Mouse (Mus musculus) megakaryocyte, embryonic 14.5 days (primary cell): ENCODE results near the gene Npepl1. TPM values are rescaled to one million over a fixed set of nuclear protein-coding genes. Genes with fewer than 3 reads are reported as not detected.

Experiments used
- H3K27me3 ChIP-seq: replicated peaks from 2 replicates; pipeline ENCODE3; 2012; ENCODE audit warnings: inconsistent platforms
- H3K36me3 ChIP-seq: replicated peaks from 2 replicates; pipeline ENCODE3; 2012; ENCODE audit warnings: low read length, inconsistent platforms, mixed read lengths
- H3K4me1 ChIP-seq: 2 replicates; pipeline ENCODE4 v1.6.1; 2012; ENCODE audit warnings: inconsistent platforms
- H3K4me3 ChIP-seq: replicated peaks from 2 replicates; pipeline ENCODE3; 2012; ENCODE audit warnings: moderate library complexity, mild to moderate bottlenecking, inconsistent platforms
- H3K9me3 ChIP-seq: 2 replicates; pipeline ENCODE4 v1.6.1; 2012; ENCODE audit warnings: inconsistent platforms
- FLI1 ChIP-seq: IDR thresholded peaks from 2 replicates; pipeline ENCODE4 v1.6.1; 2012; ENCODE audit warnings: low read length, inconsistent platforms, mixed read lengths
- GATA1 ChIP-seq: IDR thresholded peaks from 3 replicates; pipeline ENCODE4 v1.6.1; 2012; ENCODE audit warnings: mixed read lengths, low read length, inconsistent platforms, borderline replicate concordance
- polyA plus RNA-seq: library from polyadenylated mRNA; stranded (reverse); fragments of >175 nt; gene quantifications from 2 replicates; pipeline ENCODE4 v1.2.3, GENCODE M21; 2012; ENCODE audit warnings: low replicate concordance; ENCODE audit not compliant: insufficient read depth

The Npepl1 gene
- polyA plus RNA-seq, 1 experiment = 121 TPM

DNA sequence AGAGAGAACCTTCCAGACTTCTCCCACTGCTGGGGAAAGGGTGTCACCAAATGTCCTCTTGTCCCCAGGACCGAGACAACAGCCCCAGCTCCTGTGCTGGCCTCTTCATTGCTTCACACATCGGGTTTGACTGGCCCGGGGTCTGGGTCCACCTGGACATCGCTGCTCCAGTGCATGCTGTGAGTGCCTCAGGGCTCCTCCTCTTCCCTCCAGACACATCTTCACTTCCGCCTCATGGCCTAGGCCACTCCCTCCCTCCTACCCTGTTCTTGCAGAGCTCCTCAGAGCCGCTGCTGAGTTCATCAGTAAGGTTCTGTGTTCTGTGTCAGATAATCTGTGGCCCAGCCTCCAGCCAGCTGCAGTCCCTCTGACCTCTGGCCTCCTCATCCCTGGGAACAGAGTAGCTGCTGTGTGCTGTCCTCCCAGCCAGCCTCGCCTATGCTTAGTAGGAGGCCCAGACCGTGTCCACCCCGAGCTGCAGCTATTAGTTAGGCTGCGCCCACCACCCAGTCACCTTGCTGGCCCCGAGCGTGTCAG, 11.3 kb downstream of the Npepl1 start:
- H3K4me1 ChIP-seq = peaks cover 7% of the 10 kb centered on the region
- TF ChIP-seq GATA1 (no peak), FLI1 (no peak)
- H3K27me3 ChIP-seq = peaks cover under 1% of the 10 kb centered on the region
- H3K9me3 ChIP-seq = peaks cover 23% of the 10 kb centered on the region
- H3K4me3 ChIP-seq = no peak overlapping the region
- peaks cover 88% of the 10 kb centered on the region for H3K36me3 ChIP-seq

DNA sequence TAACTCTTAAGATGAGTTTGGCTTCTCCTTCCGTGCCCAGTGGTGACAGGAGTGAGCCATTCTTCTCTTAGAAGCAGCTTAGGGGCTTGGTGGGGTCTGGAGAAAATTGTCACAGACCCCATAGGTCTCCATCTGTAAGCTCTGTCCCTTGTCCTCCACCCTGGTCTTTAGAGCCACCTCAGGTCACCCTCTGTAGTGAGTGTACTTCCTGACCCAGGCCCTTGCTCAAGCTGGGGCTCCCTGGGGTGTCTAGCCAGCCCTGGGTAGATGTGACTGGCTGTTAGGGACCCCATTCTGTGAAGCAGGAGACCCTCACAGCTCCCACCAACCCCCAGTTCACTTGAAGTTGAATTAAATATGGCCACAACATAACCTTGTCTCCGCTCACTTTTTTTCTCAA, 12.2 kb downstream of the Npepl1 start:
- peaks cover 23% of the 10 kb centered on the region for H3K9me3 ChIP-seq
- H3K4me3 ChIP-seq = no peak overlapping the region
- H3K36me3 ChIP-seq = peaks cover 79% of the 10 kb centered on the region
- H3K27me3 ChIP-seq = peaks cover 1% of the 10 kb centered on the region
- H3K4me1 ChIP-seq = peaks cover 13% of the 10 kb centered on the region
- no peak for TF ChIP-seq FLI1
- TF ChIP-seq GATA1 = no peak

DNA sequence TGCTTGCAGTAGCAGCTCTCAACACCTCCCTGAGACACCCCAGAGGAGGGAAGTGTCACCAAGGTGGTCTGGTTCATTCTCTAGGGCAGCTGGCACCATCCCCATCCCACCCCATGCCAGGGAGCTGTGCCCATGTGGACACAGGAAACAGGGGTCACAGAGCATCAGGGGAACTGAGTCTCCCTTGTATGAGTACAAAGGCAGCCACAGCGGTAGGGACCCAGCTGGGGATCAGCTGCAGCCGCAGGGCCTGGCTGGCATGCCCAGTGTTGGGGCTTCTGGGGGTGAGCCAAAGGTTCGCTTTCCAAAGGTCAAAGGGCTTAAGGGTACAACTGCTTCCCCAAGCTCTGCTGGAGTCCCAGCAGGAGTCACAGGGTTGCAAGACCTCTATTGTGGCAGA, 13.6 kb downstream of the Npepl1 start:
- TF ChIP-seq FLI1 (no peak), GATA1 (no peak)
- H3K4me3 ChIP-seq = no peak overlapping the region
- H3K36me3 ChIP-seq = peaks cover 65% of the 10 kb centered on the region
- H3K9me3 ChIP-seq = peaks cover 23% of the 10 kb centered on the region
- H3K4me1 ChIP-seq = peaks cover 8% of the 10 kb centered on the region
- peaks cover 5% of the 10 kb centered on the region for H3K27me3 ChIP-seq

DNA sequence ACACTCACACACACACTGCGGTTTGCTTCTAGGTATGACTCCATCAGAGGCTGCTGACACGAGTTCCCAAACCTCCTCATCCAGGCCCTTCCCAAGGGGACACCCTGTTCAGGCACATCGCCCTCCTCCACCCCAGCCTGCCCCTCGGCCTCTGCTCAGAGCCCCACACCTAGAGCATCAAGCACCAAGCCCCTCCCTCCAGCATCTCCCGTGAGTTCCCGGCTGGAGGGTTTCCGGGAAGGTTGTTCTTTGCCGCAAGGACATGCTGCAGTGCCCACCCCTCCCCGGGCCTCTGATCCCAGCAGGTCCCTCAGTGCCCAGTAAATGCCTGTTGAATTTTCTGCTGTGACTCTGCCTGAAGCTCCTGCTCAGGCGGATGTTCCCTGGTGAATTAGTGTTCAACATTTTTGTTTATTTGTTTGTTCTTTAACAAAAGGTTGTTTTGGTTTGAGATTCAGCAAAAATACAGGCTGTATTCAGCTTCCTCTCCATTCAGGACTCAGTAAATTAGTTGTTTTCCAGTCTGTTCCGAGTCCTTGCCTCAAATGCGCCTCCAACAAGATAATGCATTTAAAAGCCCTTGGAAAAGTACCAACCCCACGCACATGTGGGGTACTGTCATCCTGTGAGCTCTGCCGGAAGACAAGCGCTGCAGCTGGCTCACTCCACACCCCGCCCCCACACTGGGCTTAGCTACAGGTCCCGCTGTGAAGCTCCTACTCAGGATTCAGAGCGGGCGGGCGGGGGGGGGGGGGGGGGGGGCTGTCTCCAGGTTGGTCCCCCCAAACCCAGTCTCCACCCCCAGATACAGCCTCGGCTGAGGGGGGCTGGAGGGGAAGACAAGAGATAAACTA, 16.6 kb downstream of the Npepl1 start:
- TF ChIP-seq GATA1 (no peak), FLI1 (no peak)
- Histone ChIP-seq H3K4me1 (peaks cover 8% of the 10 kb centered on the region), H3K36me3 (peaks cover 35% of the 10 kb centered on the region), H3K27me3 (peaks cover 8% of the 10 kb centered on the region), H3K9me3 (peaks cover 23% of the 10 kb centered on the region), H3K4me3 (no peak overlapping the region)

DNA sequence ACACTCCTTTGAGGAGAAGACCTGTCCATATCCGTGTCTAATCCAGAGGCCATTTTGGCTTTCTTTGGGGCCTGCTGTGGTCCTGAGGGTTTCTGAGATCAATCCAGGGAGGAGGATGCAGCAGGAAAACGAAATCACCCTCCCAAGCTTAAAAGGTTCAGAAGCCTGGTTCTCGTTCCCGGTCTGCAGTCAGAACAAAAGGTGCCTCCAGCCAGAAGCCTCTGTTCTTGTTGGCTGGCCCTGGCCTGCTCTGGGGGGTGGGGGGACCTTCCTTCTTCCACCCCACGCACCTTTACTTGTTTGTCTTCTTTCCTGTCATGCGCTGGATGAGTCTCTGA, 17.2 kb downstream of the Npepl1 start:
- TF ChIP-seq GATA1 (no peak), FLI1 (no peak)
- peaks cover 8% of the 10 kb centered on the region for H3K4me1 ChIP-seq
- H3K4me3 ChIP-seq = no peak overlapping the region
- H3K27me3 ChIP-seq = peaks cover 12% of the 10 kb centered on the region
- H3K36me3 ChIP-seq = peaks cover 29% of the 10 kb centered on the region
- peaks cover 23% of the 10 kb centered on the region for H3K9me3 ChIP-seq

DNA sequence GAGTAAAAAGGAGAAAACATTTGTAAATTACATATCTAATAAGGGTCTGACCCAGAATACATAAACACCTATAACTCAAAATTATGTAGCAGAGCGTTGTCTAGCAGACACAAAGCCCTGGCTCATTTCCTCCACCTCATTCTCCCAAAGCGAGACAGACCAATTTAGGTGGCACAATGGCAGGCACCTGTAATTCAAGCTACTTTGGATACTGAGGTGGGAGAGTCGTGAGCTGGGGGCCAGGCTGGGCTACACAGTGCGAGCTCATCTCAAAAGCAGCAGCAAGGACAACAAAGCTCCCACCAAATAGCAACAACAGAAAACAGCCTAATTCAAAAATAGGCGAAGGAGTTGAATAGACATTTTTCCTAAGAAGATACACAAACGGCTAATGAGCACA, 18.8 kb downstream of the Npepl1 start:
- peaks cover 18% of the 10 kb centered on the region for H3K9me3 ChIP-seq
- TF ChIP-seq FLI1 (no peak), GATA1 (no peak)
- peaks cover 13% of the 10 kb centered on the region for H3K36me3 ChIP-seq
- H3K27me3 ChIP-seq = peaks cover 12% of the 10 kb centered on the region
- no peak overlapping the region for H3K4me3 ChIP-seq
- peaks cover 8% of the 10 kb centered on the region for H3K4me1 ChIP-seq

DNA sequence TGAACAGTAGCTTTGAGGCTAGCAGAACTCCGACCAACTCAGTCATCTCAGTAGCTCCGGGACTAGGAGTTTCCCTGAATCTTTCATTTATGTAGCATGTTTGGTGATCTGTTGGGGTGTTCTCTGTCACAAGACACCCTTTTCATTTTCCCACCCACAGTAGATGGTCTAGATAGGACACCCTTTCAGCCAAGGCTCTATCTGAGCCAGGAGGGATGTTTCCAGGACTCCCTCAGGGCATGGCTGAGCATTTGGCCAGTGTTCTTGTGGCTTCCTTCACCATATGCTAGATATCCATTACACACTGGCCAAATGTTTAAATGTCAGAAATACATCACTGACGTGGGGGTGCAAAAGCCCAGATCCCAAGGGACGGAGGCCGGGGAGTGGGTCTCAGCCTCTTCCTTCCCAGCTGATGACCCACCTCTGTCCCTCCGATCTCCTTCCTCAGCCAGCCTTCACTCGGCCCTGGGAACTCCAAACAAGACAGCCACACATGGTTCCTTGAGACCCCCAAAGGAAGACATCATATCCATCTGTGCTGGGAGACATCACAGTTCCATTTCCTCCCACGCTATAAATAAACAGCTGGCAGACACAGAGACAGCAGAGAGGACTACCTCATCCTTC, 20.4 kb downstream of the Npepl1 start:
- Histone ChIP-seq H3K9me3 (peaks cover 2% of the 10 kb centered on the region), H3K36me3 (no peaks in the 10 kb centered on the region), H3K4me1 (peaks cover 8% of the 10 kb centered on the region), H3K4me3 (no peak overlapping the region), H3K27me3 (peaks cover 12% of the 10 kb centered on the region)
- TF ChIP-seq FLI1 = no peak
- TF ChIP-seq GATA1 = no peak

DNA sequence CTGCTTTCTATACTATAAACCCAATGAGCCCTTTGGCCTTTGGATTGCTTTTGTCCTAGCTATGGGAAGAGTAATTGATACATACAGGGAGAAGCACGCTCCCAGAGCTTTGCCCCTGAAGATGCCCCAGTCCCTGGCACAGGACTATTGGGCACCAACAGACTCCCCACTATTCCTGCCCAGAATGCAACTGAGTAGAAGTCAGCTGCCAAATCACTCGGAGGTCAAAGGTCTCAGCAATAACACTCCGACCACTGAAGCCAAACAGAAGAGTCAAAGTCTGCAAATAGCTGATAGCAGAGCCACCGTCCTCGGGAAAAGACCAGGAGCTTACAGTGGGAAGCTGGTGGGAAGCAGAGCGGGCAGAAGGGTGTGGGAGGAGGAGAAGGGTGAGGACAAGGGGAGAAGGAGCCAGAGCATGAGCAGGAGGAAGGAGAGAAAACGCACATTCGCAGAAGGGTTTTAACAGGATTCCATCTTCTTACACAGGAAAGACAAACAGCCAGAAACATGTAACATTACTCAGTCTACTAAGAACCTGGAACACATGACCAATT, 22.3 kb downstream of the Npepl1 start:
- no peaks in the 10 kb centered on the region for H3K36me3 ChIP-seq
- TF ChIP-seq GATA1 (no peak), FLI1 (no peak)
- H3K4me1 ChIP-seq = no peaks in the 10 kb centered on the region
- H3K4me3 ChIP-seq = no peak overlapping the region
- H3K27me3 ChIP-seq = peaks cover 12% of the 10 kb centered on the region
- H3K9me3 ChIP-seq = peaks cover 7% of the 10 kb centered on the region; the same call in 1 of the 2 replicates

DNA sequence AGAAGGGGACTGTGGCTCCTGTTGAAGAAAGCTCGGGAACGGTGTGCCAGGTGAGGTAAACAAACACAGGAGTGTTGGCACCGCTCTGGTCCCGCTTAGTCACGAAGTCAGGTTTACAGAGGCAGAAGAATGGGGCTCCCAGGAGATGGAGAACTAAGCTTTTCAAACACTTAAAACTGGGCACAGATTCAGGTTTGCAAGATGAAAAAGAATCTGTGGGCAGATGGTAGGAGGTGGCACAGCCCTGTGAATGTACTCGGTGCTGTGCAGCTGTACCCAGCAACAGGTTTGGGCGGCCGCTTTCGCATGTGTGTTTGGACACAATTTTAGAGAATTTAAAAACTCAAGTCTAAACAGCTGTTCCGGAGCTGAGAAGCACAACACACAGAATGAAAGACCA, 48.9 kb downstream of the Npepl1 start:
- Histone ChIP-seq H3K36me3 (no peaks in the 10 kb centered on the region), H3K9me3 (no peaks in the 10 kb centered on the region), H3K4me3 (no peak overlapping the region), H3K4me1 (no peaks in the 10 kb centered on the region), H3K27me3 (no peaks in the 10 kb centered on the region)
- TF ChIP-seq GATA1 = no peak
- TF ChIP-seq FLI1 = no peak

DNA sequence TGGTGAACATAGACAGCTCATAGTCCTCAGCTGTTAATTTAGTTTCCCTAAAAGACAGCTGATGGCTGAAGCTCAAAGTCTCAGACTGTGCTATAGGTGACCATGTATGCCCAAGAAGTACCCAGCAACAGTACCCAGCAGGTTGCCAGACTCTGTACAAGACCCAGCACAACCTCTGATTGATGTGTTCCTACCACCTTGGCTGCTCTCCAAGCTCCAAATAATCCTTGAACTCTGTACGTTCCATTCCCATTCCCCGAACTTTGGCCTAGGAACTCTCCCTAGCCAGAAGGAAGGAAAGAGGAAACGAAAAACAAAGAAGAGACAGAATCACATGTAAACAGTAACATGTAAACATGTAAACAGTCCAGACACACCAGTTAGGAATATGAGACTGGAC, 50.3 kb downstream of the Npepl1 start:
- Histone ChIP-seq H3K36me3 (no peaks in the 10 kb centered on the region), H3K27me3 (no peaks in the 10 kb centered on the region), H3K4me1 (no peaks in the 10 kb centered on the region), H3K4me3 (no peak overlapping the region), H3K9me3 (no peaks in the 10 kb centered on the region)
- TF ChIP-seq FLI1 = no peak
- no peak for TF ChIP-seq GATA1

Other genes with a start within 250 kb of the Npepl1 start
- 13.6 and 41.1 TPM in 2 replicates for gene Stx16, start 34.0 kb upstream of the Npepl1 start, polyA plus RNA-seq
- gene Gnas, start 174.0 kb downstream of the Npepl1 start, polyA plus RNA-seq = 1,157 and 1,276 TPM in 2 replicates
- gene Gm20721, start 236.4 kb downstream of the Npepl1 start, polyA plus RNA-seq = 0.57 TPM in 1 of 2 replicates, not detected in the other